Mouse (Mus musculus) forelimb bud, embryonic 11.5 days (tissue): Measurements from ENCODE around the gene Igfals.

Experiments used
- DNase-seq: peaks from one replicate; pipeline ENCODE4 v3.0.0-alpha.2; 2012; ENCODE audit warnings: low read depth, low spot score

Gene Igfals

DNA sequence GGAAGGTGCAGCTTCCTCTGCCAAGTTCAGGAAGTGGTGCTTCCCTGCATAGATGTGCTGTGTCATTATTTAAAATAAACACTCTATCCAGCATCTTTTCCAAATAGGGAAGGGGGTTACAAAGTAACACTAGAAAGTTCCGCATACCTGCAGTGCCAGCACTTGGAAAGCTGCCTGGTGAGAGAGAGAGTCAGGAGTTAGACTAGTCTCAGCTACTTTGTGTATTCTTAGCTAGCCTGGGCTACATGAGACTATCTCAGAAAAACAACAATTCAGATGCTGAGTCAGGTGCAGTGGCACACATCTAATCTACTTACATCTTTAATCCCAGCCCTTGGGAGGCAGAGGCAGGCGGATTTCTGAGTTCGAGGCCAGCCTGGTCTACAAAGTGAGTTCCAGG lies 4.0 kb upstream of the Igfals start:
- no peak for DNase-seq

DNA sequence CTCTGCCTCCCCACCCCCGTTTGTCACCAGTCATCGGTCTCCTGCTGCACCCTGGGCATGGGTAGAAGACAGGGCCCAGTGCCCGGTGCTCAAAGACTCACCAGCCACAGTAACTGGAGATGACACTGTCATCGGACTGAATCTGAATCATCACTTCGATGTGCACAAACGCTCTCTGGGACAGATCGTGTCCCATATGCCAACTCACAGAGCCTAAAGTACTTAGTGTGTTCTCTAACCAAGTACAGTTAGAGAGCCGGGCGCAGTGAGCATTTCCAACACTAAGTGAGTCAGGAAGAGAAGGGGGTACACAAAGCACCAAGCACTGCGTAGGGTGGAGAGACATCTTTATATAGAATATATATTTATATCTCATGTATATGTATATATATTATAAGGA lies 2.1 kb downstream of the Igfals start:
- DNase-seq = no peak

DNA sequence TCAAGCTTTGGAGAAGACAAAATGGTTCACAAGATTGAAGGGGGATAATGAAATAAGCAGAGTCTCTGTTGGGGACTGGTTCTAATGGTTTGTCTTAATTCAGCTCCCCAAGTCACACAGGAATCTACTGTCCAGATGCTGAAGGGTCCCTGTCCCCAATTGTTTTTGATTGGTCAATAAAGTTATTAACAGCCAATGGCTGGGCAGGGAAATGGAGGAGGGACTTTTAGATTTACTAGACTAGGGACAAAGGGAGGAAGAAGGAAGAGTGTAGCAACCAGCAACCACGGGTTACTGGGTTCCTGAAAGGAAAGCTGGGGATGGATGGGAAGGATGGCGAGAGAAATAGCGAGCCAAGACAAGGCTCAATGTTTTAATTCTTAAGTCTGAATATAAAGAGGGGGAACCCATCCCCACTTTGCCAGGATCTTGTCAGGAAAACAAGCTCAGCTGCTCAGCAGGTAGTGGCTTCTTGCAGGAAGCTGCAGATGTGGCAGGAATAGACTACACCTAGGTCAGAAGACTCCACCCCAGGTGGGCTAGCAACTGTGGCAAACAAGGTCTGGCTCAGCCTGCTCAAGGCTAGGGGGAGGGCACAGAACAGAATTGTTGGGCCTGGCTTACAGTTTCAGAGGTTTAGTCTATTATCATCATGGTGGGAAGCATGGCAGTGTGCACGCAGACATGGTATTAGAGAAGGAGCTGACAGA lies 8.1 kb downstream of the Igfals start:
- no peak for DNase-seq

DNA sequence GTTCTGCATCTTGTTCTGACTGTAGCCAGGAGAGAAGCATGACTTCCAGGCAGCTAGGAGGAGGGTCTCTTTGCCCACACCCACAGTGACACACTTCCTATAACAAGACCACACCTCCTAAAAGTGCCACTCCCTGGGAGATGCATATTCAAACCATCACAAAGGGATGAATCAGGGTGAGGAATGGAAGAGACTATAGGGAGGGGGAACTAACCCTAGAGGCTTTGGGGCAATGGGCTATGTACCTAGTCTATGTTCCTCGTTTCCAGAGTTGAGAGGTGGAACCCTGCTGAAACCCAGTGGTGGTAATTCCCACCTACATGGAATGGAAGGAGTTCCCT lies 8.6 kb downstream of the Igfals start:
- DNase-seq = no peak

DNA sequence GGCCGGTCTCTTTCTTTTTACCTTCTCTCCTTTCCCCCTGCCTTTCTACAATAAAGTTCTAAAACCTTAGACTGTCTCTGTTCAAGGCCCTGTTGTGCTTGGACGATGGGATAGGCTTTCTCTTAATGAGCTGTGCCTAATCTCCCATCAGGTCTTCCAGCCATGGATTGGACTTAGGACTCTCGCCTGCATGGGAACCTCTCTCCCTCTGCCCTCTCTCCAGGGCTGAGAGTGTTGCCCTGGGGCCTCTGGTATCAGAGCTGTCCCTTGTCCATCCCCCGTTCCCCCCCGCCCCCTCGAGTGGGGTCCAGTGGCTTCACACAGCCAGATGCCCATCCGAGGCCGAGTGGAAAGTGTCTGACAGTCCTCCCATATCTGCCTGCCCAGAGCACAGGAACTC lies 9.2 kb downstream of the Igfals start:
- DNase-seq = no peak

DNA sequence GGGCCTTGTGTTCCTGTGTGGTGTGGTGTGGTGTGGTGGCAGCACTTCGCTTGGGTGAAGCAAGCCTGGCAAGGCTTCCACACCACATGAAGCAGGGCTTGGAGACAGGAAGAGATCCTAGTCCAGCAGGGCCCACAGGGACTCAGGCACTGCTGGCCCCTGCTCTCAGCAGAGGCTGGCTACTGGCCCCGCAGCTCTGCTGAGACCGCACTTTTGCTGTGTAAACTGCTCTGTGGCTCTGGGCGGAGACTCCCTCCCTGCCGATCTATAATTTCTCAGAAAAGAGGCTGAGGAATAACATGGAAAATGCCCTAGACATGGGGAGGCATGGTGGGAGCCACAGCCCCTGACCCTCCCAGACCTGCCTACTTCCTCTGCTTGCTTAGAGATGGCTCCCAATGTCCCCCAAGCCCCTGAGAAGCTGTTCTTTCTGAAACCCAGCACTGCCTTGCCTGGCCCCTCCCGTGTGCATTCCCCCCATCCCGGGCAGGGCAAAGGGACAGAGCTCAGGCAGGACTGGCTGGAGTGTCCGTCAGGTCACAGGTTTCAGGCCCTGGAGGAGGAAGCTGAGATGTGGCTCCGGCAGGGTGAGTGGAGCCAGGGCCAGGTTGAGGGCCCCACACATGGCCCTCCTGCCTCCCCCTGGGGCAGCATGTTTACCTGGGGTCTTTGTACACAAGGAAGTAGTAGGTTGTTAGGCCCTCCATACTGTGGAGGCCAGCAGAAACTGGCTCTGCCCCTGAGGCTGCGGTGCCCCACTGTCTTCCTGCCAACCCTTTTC lies 11.7 kb downstream of the Igfals start:
- DNase-seq = no peak

DNA sequence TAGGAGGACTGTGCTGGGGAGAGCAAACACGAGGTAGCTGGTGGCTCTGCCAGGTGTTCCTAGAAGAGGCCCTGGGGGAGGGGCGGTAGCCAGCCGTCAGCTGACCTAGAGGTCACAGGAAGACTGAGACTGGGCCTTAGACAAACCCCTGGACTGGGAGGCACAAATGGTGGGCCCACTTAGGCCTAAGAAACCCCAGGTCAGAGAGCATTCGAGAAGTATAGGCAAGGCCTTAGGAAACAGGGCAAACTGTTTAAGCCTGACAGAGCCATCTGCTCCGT lies 12.3 kb downstream of the Igfals start:
- DNase-seq = no peak

DNA sequence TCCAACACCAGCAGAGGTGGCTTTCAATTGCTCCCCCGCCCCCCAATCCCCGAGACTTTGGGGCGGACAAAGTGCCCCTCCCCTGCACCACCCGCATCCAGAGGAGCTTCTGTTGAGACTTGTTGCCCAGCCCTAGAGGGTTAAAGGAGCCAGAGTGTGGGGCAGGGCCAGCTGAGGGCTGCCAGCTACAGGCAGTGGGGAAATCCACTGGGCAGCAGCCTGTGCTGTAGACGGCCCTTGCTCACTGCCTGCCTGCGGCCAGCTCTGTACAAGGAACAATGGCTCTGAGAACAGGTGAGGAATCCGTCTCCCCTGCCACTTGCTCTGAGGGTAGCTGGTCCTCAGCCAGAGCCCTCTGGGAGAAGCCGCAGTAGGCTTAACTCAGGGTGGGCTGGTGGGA lies 12.7 kb downstream of the Igfals start:
- no peak for DNase-seq

DNA sequence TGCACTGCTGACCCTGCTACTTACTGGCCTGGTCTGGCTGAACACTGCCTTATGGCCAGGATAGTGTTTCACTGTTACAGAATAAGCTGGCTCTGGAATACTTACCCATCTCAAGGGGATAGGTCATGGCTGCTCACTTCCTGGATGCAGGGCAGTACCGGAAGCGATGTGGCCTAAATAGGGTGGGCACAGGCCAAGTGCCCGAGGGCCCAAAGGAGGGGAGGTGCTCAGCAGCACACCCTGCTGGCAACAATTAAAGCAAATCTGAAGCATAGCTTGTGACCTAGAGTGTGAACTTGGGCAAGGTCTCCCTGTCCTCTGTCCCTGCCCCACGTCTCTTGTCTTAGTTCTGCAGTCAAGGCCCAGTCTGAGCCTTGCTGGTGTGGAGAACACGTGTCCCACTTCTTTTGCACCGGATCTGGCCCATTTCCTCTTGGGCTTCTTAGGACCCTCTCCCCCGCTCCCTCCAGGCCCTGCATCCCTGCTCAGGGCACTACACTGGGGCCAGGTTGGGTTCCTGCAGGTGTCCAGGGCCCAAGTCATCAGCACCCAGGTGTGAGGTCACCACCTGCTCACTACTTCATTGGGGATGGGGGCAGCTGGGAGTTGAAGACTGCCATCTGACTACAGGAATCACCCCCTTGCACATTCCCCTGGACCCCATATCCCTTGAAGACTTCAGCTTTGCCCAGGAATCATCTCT lies 16.1 kb downstream of the Igfals start:
- peak; percentile 34 for DNase-seq

DNA sequence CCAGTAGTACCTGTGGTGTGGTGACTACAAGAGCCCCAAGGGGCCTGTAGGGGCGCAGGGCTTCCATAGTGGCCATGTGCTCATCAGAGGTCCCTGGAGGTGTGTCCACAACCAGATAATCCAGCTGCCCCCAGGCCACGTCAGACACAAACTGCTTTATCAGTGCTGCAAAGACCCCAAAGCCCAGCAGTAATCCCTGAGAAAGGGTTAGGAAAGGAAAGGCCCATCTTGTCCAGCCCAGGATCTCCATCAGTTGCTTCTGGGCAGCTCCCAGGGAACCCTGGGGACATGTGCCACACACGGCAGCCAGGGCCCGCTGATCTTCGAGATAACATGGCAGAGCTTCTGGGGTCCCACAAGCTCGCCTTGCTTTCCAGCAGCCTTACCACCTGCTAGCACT lies 18.6 kb downstream of the Igfals start:
- DNase-seq = no peak

DNA sequence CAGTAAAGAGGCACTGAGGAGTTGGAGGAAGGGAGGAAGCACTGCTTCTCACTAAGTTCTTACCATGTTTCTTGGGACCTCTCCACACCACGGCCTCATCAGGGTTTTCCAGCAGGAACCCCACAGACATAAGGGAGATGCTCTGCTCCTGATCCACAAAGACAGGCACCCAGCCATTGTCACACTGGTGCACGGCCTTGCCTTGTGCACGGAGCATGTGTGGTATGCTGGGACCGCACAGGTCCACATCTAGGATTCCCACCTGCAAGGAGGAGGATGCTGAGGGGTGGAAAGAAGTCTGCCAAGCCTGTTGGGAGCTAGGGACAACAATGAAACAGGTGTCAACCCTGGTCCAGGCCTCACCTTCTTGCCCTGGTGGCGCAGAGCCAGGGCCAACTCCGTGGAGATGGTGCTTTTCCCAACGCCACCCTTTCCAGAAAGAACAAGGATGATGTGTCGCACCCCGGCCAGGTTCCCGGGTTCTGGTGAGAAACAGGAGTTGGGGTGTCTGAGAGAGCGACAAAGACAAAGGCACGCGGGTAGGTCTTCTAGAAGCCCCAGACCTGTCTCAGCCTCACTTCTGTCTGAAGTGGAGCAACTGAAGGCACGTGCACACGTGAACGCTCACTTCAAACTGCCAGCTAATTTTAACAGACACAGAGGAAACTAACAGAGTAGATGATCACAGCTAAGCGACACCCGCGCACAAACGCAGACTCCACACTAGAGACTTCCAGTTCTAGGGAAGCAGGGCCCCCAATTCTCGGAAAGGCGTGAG lies 19.7 kb downstream of the Igfals start:
- DNase-seq = no peak

DNA sequence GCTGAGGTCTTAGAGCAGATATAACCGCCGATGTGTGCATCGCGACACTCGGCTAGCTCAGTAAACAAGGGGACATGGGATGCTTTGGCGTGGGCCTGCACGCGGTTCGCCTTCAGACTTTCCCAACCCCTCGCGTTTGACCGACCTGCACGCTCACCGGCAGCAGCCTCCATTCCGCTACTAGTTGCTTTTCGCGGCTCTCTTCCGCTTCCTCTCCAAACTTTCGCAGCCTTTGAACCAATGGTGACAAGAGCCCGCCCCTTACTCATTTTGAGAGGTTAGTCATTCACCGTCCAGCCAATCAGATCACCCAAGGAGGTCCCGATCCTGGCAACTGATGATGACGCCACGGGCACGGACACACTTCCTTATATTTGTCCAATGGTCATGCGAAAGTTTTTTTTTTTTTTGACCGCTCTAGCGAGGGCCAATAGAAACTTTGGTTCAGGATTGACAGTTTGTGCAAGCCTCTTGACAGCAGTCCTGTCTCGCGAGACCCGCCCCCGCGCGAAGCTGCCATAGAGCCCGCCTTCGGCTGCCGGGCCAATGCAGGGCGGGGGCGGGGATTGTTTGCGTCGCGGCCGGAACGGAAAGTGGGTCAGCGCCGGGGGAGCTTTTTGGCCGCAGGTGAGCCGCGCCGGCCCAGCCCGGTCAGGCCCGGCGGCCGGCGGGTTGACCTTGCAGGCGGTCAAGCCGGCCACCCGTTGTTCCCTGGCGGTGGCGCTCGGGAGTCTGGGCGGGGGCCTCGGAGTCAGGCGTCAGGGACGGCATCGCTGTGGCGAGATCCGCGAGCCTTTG lies 20.5 kb downstream of the Igfals start, which contains the start of the genes Nubp2 and Spsb3:
Gene Nubp2 (minus strand): TSS at position 216 of the 798 bp plus-strand sequence.
Gene Spsb3 (plus strand): TSS at position 510 of the 798 bp plus-strand sequence.
- DNase-seq = peak; percentile 99

DNA sequence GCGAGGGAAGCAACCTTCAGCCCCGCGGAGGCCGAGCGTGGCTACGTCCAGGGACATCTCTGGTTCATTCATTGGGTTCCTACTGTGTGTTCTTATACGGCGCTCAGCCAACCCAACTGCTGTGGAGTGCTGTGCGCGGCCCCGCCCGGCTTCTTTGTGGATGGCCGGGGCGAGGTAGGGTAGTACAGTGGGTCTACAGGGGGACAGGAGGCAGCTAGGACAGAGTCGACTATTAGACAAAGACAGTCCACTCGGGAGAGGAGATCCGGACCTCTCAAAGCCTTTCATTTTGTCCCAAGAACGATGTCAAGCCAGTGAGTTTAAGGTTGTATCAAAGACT lies 21.1 kb downstream of the Igfals start:
- no peak for DNase-seq

DNA sequence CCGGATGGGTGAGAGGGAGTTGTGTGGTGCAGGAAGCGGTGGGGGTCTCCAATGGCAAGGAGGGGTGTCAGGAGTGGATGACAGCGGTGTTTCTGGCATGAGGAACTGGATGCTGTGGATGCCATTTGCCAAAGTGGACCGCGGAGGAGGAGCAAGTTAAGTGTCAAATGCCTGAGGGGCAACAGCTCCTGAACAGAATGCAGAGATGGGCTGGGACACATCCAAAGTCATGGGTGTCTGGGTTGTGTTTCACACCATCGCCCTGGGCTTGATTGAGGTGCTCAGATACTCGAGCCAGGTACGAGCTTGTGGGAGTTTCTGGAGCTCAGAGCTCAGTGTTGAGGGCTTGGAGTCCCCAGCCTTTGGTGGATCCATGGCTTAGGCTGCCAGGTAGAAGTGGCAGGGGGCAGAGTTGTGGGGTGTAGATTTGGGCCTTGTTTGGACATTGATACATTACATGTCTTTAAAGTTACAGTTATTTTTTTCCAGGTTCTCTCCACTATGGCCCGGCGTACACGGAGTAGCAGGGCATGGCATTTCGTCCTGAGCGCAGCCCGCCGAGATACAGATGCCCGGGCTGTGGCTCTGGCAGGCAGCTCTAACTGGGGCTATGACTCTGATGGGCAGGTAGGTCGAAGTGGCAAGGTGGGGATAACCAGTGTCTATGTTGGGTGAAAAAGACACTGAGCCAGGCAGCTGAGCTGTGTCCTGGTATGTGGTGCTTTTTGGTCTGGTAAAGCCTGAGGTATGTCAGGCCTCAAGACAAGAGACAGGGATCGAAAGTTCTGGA lies 21.7 kb downstream of the Igfals start:
- DNase-seq = no peak

DNA sequence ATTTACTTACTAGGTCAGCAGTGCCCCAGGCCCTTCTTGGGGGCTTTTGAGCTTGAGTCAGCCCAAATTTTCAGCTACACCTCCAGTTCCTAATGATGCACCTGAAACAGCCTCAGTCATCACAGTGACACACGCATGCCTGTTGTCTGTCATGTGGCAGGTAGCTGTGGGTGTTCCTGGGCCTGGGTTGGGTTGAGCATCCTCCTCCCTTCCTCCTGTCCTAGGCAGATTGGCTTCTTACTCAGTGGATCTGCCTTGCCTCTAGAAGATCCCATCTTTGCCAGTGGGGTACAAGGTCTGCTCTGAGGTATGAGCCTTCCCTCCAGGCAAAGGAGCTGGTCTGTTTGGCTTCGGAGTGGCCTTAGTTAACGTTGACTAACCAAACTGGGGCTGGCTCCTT lies 23.1 kb downstream of the Igfals start:
- no peak for DNase-seq

DNA sequence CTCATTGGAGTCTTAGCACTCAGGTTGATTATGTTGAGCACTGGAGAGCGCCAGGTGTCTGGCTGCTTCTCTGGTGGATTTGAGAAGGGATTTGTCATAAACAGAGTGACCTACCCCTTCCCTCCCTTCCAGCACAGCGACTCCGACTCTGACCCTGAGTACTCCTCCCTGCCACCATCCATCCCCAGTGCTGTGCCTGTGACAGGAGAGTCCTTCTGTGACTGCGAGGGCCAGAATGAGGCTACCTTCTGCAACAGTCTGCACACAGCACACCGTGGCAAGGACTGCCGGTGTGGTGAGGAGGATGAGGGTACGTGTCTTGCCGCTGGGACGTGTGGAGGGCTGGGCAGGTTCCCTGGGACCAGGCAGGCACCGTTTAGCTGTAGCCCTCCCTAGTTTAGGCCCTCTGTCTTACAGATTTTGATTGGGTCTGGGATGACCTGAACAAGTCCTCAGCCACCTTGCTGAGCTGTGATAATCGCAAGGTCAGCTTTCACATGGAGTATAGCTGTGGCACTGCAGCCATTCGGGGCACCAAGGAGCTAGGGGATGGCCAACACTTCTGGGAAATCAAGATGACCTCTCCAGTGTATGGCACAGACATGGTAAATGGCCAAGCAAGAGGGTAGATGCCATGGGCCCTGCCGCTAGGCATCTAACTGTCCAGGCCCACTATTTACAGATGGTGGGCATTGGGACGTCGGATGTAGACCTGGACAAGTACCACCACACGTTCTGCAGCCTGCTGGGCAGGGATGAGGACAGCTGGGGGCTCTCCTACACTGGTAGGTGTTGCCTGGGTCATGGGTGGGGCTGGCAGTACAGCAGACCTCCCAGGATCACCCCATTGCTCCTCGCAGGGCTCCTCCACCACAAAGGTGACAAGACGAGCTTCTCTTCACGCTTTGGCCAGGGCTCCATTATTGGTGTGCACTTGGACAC lies 24.6 kb downstream of the Igfals start:
- DNase-seq = no peak

DNA sequence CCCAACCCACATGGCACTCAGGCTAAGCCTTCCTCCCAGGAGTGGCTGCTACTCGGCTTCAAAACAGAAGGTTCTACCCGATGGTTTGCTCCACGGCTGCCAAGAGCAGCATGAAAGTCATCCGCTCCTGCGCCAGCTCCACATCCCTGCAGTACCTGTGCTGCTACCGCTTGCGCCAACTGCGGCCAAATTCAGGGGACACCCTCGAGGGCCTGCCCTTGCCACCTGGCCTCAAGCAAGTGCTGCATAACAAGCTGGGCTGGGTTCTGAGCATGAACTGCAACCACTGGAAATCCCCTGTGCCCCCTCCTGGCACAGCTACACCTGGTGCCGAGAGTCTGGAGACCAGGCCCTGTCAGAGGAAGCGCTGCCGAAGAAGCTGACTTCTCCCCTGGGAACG lies 25.5 kb downstream of the Igfals start:
- DNase-seq = no peak

DNA sequence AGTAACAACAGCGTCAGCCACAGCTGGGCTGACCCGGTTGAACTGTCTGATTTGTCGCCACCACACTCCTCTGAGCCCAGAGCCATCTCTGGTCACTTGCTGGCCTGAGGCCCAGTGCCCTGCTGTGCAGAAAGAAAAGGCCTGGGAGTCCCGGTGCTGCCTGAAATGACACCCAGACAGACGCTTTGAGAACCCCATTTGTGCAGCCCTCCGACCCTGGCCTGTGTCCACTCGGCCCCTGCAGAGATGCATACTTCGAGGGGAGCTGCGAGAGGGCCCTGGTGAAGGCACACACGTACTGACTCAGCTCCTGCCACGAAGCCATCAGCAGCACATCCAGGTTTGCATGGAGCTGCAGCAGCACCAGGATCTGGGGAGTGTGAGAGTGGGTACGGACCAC lies 27.0 kb downstream of the Igfals start:
- DNase-seq = no peak

DNA sequence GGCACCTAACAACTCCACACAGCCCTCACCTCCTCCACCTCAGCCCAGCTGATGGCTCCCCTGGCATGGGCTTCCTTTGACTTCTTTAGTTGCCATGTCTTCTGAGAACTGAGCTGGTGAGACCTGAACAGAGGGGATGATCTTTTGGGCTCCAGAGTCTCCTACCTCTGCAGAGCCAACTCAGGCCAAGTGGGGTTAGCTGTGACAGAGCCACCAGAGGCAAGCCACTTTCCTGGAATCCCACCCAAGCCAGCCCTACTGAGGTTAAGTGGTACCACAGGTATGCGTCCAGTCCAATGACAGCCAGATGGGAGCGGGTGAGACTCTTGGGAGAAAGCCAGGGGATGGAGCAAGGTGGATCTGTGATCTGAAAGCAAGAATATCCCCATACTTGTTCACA lies 27.5 kb downstream of the Igfals start:
- DNase-seq = no peak
